Mouse (Mus musculus) bone marrow macrophage, adult 2 months (primary cell): ENCODE data around the gene Myo1b. TPM values are rescaled to one million over a fixed set of nuclear protein-coding genes. Genes with fewer than 3 reads are reported as not detected.
"Not testable (repeated sequence)": the region's sequence is repeated elsewhere in the genome, so short reads cannot be mapped to it uniquely, and the experiment has no call there.

Source experiments
- H3K27ac ChIP-seq: 2 replicates; pipeline ENCODE4 v1.5.1; 2012; ENCODE audit warnings: low read depth, low read length; ENCODE audit not compliant: insufficient read depth
- H3K4me1 ChIP-seq: 2 replicates; pipeline ENCODE4 v1.6.1; 2012; ENCODE audit warnings: low read length; ENCODE audit not compliant: control insufficient read depth, insufficient read depth
- H3K4me3 ChIP-seq: 2 replicates; pipeline ENCODE4 v1.5.1; 2012; ENCODE audit warnings: mild to moderate bottlenecking, low read length, moderate library complexity; ENCODE audit not compliant: insufficient read depth
- CTCF ChIP-seq: IDR thresholded peaks from 2 replicates; pipeline ENCODE4 v1.5.1; 2012; ENCODE audit warnings: low read depth, mild to moderate bottlenecking, low read length, moderate library complexity
- POLR2A ChIP-seq: IDR thresholded peaks from 2 replicates; pipeline ENCODE4 v1.6.1; 2012; ENCODE audit warnings: mild to moderate bottlenecking, low read depth, low read length, borderline replicate concordance
- polyA plus RNA-seq: library from polyadenylated mRNA; stranded (reverse); fragments of >200 nt; gene quantifications from 2 replicates; pipeline ENCODE4 v1.2.4, GENCODE M21; 2012; ENCODE audit not compliant: missing spikeins, insufficient read depth, insufficient read length

Gene Myo1b
- polyA plus RNA-seq, 1 experiment = 1.2 TPM

- H3K4me1 ChIP-seq = no peaks in the 10 kb centered on the region
- no peak for TF ChIP-seq CTCF
- no peak for TF ChIP-seq POLR2A
Observed at GRCm38 (mm10) chr1:51879927-51880814, 35.7 kb downstream of the Myo1b start.

GRCm38 (mm10) chr1:51879333-51879770, 36.5 kb downstream of the Myo1b start:
- no peak for TF ChIP-seq CTCF
- TF ChIP-seq POLR2A = no peak
- no peak overlapping the region for H3K27ac ChIP-seq
- H3K4me3 ChIP-seq = no peak overlapping the region
- no peaks in the 10 kb centered on the region for H3K4me1 ChIP-seq

More at GRCm38 (mm10) chr1:51879927-51880814, 35.7 kb downstream of the Myo1b start:
- no peak overlapping the region for H3K4me3 ChIP-seq
- H3K27ac ChIP-seq = no peak overlapping the region

- TF ChIP-seq POLR2A (no peak), CTCF (no peak)
- H3K27ac ChIP-seq = no peak overlapping the region
- no peaks in the 10 kb centered on the region for H3K4me1 ChIP-seq
- no peak overlapping the region for H3K4me3 ChIP-seq
Observed at GRCm38 (mm10) chr1:51875462-51876225, 40.2 kb downstream of the Myo1b start.

GRCm38 (mm10) chr1:51872493-51873261, 43.2 kb downstream of the Myo1b start:
- H3K4me3 ChIP-seq = no peak overlapping the region
- no peak overlapping the region for H3K27ac ChIP-seq
- no peak for TF ChIP-seq POLR2A
- no peak for TF ChIP-seq CTCF
- no peaks in the 10 kb centered on the region for H3K4me1 ChIP-seq

- not testable (repeated sequence) for H3K4me1 ChIP-seq, H3K27ac ChIP-seq, H3K4me3 ChIP-seq
Observed at GRCm38 (mm10) chr1:51871234-51871633, 44.6 kb downstream of the Myo1b start.

GRCm38 (mm10) chr1:51862828-51863421, 52.9 kb downstream of the Myo1b start:
- TF ChIP-seq CTCF (no peak), POLR2A (no peak)
- Histone ChIP-seq H3K27ac (no peak overlapping the region), H3K4me3 (no peak overlapping the region), H3K4me1 (no peaks in the 10 kb centered on the region)

GRCm38 (mm10) chr1:51860837-51861236, 55.0 kb downstream of the Myo1b start:
- Histone ChIP-seq H3K4me1 (no peaks in the 10 kb centered on the region), H3K27ac (no peak overlapping the region), H3K4me3 (no peak overlapping the region)
- no peak for TF ChIP-seq POLR2A
- no peak for TF ChIP-seq CTCF

GRCm38 (mm10) chr1:51856946-51857345, 58.9 kb downstream of the Myo1b start:
- Histone ChIP-seq H3K4me1 (no peaks in the 10 kb centered on the region), H3K4me3 (no peak overlapping the region), H3K27ac (no peak overlapping the region)
- TF ChIP-seq CTCF = no peak
- no peak for TF ChIP-seq POLR2A

DNA sequence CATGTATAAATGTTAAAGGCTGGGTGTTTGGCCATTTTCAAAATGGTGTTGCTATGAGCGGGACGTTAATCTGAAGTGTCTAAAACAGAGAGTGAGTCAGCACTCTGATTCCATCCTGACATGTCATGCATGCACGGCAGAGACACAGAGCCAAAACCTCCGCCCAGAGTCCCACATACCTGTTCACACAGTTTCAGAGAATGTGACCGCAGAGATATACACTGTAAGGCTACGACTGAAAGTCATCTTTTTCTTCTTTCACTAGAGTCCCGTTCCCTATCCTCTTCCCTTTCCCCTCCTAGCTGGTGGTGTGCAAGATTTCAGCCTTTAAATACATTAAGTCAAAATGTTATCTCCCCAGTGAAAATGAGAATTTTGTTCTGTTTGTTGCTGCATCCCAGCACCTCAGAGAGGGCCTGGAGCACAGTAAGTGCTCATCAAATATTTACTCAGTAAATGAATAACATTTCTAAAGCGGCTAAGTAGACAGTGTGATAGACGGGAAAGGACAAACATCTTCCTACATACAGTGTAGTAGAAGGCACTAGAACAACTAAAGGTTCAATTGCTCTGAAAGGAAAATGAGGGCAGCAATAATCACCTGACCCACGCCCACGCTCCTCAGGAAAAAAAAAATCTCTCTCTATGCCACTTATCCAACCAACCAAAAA, 59.5 kb downstream of the Myo1b start:
- no peak for TF ChIP-seq POLR2A
- no peak for TF ChIP-seq CTCF
- Histone ChIP-seq H3K27ac (no peak overlapping the region), H3K4me1 (no peaks in the 10 kb centered on the region), H3K4me3 (no peak overlapping the region)
